Mouse (Mus musculus) liver, postnatal 0 days (tissue): ENCODE data around the gene Polrmt.
"Not testable (repeated sequence)": the region's sequence is repeated elsewhere in the genome, so short reads cannot be mapped to it uniquely, and the experiment has no call there.

Source experiments
- CTCF ChIP-seq: sonication (generic); IDR thresholded peaks from 2 replicates; pipeline ENCODE4 v1.5.1; 2016; ENCODE audit warnings: antibody characterized with exemption, low read depth
- EP300 ChIP-seq: IDR thresholded peaks from 2 replicates; pipeline ENCODE4 v1.6.1; 2016; ENCODE audit warnings: antibody characterized with exemption, low read depth, mild to moderate bottlenecking

- TF ChIP-seq EP300, CTCF: not testable (repeated sequence)
Observed at GRCm38 (mm10) chr10:79759675-79760074, 13.3 kb upstream of the Polrmt start.
